Mouse (Mus musculus): ENCODE data around the gene Cdadc1. TPM values are rescaled to one million over a fixed set of nuclear protein-coding genes. Genes with fewer than 3 reads are reported as not detected.

Cdadc1 gene
- total RNA-seq, 1 experiment, result 6.7 TPM

DNA sequence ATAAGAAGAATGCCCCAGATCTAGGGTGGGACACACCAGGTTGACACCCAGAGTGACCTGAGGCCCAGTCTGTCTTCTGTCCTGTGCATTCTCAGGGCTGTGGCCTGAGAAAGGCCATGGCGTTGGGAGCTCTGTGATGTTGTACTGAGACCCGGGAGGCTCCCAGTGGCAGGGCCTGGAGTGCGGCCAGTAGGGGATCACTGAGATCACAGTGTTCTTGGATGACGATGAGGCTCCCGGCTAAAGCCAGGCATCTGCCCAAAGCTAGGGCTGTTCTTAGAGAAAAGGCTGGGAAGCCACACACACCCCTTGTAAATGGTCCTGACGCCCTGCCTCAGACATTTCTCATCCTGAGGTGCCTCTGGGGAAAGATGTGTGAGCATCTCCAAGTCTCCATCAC is 48.7 kb downstream of the Cdadc1 start:
- in situ Hi-C loops (cut with MboI; ENCODE audit: low sequenced_read_pairs in 2 of 2, unreplicated experiment in 2 of 2), result no loop called here
- Histone ChIP-seq H3K4me1 (ENCODE audit: control insufficient read depth in 2 of 2, insufficient read depth in 2 of 2, low read length in 2 of 2, poor library complexity in 1 of 2) (peaks cover 0 to 8% of the 10 kb centered on the region in 2 experiments; a peak in 2 of 4 replicates), H3K9ac (ENCODE audit: insufficient read depth, low read depth, low read length, poor library complexity, severe bottlenecking) (no peak overlapping the region), H3K9me3 (ENCODE audit: control insufficient read depth, insufficient read depth, low read depth, low read length) (no peaks in the 10 kb centered on the region), H3K4me3 (ENCODE audit: insufficient read depth in 1 of 2, low read depth in 1 of 2, low read length in 2 of 2, poor library complexity in 1 of 2, severe bottlenecking in 1 of 2) (no peak overlapping the region), H3K36me3 (ENCODE audit: control insufficient read depth, insufficient read depth, low read length, poor library complexity, severe bottlenecking) (0 out of 2 replicates have a peak, but pooled peaks cover 3% of the 10 kb centered on the region), H3K27ac (ENCODE audit: insufficient read depth, low read depth, low read length, poor library complexity, severe bottlenecking) (no peak overlapping the region)
- TF ChIP-seq CHD2 (IDR thresholded peaks at IDR 0.05; ENCODE audit: low read depth, low read length), result no peak
- no peak for TF ChIP-seq MAFK (IDR thresholded peaks at IDR 0.05; ENCODE audit: insufficient read depth, low read depth, low read length)
- no peak for TF ChIP-seq ZC3H11A (IDR thresholded peaks at IDR 0.05; ENCODE audit: borderline replicate concordance, low read depth, low read length)
- TF ChIP-seq ZNF384 (IDR thresholded peaks at IDR 0.05; ENCODE audit: low read depth, low read length), result no peak
- TF ChIP-seq HCFC1 (IDR thresholded peaks at IDR 0.05; ENCODE audit: borderline replicate concordance, insufficient read depth, low read length), result no peak
- DNase-seq (ENCODE audit: low read depth, low spot score), result no peak

GRCm38 (mm10) chr14:59548532-59548931 is 49.2 kb downstream of the Cdadc1 start:
- no peak for TF ChIP-seq CHD2 (IDR thresholded peaks at IDR 0.05; ENCODE audit: low read depth, low read length)
- TF ChIP-seq MAFK (IDR thresholded peaks at IDR 0.05; ENCODE audit: insufficient read depth, low read depth, low read length), result no peak
- no peak for TF ChIP-seq HCFC1 (IDR thresholded peaks at IDR 0.05; ENCODE audit: borderline replicate concordance, insufficient read depth, low read length)
- no peak for TF ChIP-seq ZNF384 (IDR thresholded peaks at IDR 0.05; ENCODE audit: low read depth, low read length)
- TF ChIP-seq ZC3H11A (IDR thresholded peaks at IDR 0.05; ENCODE audit: borderline replicate concordance, low read depth, low read length), result no peak
- Histone ChIP-seq H3K27ac (ENCODE audit: insufficient read depth, low read depth, low read length, poor library complexity, severe bottlenecking) (no peak overlapping the region), H3K9ac (ENCODE audit: insufficient read depth, low read depth, low read length, poor library complexity, severe bottlenecking) (no peak overlapping the region), H3K4me1 (ENCODE audit: control insufficient read depth in 2 of 2, insufficient read depth in 2 of 2, low read length in 2 of 2, poor library complexity in 1 of 2) (peaks cover 0 to 8% of the 10 kb centered on the region in 2 experiments; a peak in 2 of 4 replicates), H3K36me3 (ENCODE audit: control insufficient read depth, insufficient read depth, low read length, poor library complexity, severe bottlenecking) (0 out of 2 replicates have a peak, but pooled peaks cover 3% of the 10 kb centered on the region), H3K9me3 (ENCODE audit: control insufficient read depth, insufficient read depth, low read depth, low read length) (no peaks in the 10 kb centered on the region), H3K4me3 (ENCODE audit: insufficient read depth in 1 of 2, low read depth in 1 of 2, low read length in 2 of 2, poor library complexity in 1 of 2, severe bottlenecking in 1 of 2) (no peak overlapping the region)
- in situ Hi-C loops (cut with MboI; ENCODE audit: low sequenced_read_pairs in 2 of 2, unreplicated experiment in 2 of 2), result no loop called here
- no peak for DNase-seq (ENCODE audit: low read depth, low spot score)

GRCm38 (mm10) chr14:59547530-59547929 is 50.2 kb downstream of the Cdadc1 start:
- in situ Hi-C loops (cut with MboI; ENCODE audit: low sequenced_read_pairs in 2 of 2, unreplicated experiment in 2 of 2), result no loop called here

DNA sequence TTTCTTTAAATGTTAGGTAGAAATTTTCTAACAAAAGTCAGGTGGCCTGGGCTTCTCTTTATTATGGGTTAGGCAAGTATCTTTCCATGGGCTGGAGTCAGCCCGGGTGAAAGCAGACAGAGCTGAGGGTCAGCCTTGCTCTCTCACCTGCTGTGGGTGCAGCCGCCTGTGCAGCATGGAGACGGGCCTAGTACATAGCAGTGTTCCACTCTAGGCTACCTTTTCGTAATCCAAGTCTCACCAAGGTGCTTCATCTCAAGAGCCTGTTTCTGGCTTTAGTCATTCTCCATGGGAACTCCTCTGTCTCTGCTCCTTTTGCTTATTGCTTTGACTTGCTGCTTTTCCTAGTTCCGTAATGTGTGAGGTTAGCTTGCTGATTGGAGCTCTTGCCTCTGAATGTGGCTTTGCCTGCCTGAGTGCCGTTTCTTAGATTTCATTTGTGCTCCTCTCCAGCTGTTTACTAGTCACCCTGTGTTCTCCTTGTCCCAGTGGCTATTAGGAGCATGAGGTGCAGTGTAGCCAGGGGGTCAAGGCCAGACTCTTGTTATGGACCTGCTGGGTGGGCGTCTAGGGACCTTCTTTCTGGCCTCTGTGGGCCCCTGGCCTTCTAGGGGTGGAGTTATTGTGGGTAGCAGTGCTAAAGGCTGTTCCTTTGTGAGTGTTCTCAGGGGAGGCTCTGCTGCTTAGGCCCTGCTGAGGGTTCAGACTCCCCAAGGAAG is 51.4 kb downstream of the Cdadc1 start:
- DNase-seq (ENCODE audit: low read depth, low spot score), result no peak
- TF ChIP-seq ZC3H11A (IDR thresholded peaks at IDR 0.05; ENCODE audit: borderline replicate concordance, low read depth, low read length) (no peak), MAFK (IDR thresholded peaks at IDR 0.05; ENCODE audit: insufficient read depth, low read depth, low read length) (no peak), CHD2 (IDR thresholded peaks at IDR 0.05; ENCODE audit: low read depth, low read length) (no peak), ZNF384 (IDR thresholded peaks at IDR 0.05; ENCODE audit: low read depth, low read length) (no peak), HCFC1 (IDR thresholded peaks at IDR 0.05; ENCODE audit: borderline replicate concordance, insufficient read depth, low read length) (no peak)
- Histone ChIP-seq H3K4me3 (ENCODE audit: insufficient read depth in 1 of 2, low read depth in 1 of 2, low read length in 2 of 2, poor library complexity in 1 of 2, severe bottlenecking in 1 of 2) (no peak overlapping the region), H3K9me3 (ENCODE audit: control insufficient read depth, insufficient read depth, low read depth, low read length) (no peaks in the 10 kb centered on the region), H3K4me1 (ENCODE audit: control insufficient read depth in 2 of 2, insufficient read depth in 2 of 2, low read length in 2 of 2, poor library complexity in 1 of 2) (peaks cover 0 to 2% of the 10 kb centered on the region in 2 experiments; a peak in 2 of 4 replicates), H3K36me3 (ENCODE audit: control insufficient read depth, insufficient read depth, low read length, poor library complexity, severe bottlenecking) (0 out of 2 replicates have a peak, but pooled peaks cover 3% of the 10 kb centered on the region), H3K27ac (ENCODE audit: insufficient read depth, low read depth, low read length, poor library complexity, severe bottlenecking) (no peak overlapping the region), H3K9ac (ENCODE audit: insufficient read depth, low read depth, low read length, poor library complexity, severe bottlenecking) (no peak overlapping the region)
- in situ Hi-C loops (cut with MboI; ENCODE audit: low sequenced_read_pairs in 2 of 2, unreplicated experiment in 2 of 2), result no loop called here

More at GRCm38 (mm10) chr14:59547530-59547929, 50.2 kb downstream of the Cdadc1 start:
- H3K9ac ChIP-seq (ENCODE audit: insufficient read depth, low read depth, low read length, poor library complexity, severe bottlenecking), result no peak overlapping the region
- H3K4me3 ChIP-seq (ENCODE audit: insufficient read depth in 1 of 2, low read depth in 1 of 2, low read length in 2 of 2, poor library complexity in 1 of 2, severe bottlenecking in 1 of 2), result no peak overlapping the region
- H3K4me1 ChIP-seq (ENCODE audit: control insufficient read depth in 2 of 2, insufficient read depth in 2 of 2, low read length in 2 of 2, poor library complexity in 1 of 2), result peaks cover 0 to 8% of the 10 kb centered on the region in 2 experiments; a peak in 2 of 4 replicates
- TF ChIP-seq ZC3H11A (IDR thresholded peaks at IDR 0.05; ENCODE audit: borderline replicate concordance, low read depth, low read length), result no peak
- TF ChIP-seq ZNF384 (IDR thresholded peaks at IDR 0.05; ENCODE audit: low read depth, low read length), result no peak
- no peak for TF ChIP-seq HCFC1 (IDR thresholded peaks at IDR 0.05; ENCODE audit: borderline replicate concordance, insufficient read depth, low read length)
- no peak for TF ChIP-seq MAFK (IDR thresholded peaks at IDR 0.05; ENCODE audit: insufficient read depth, low read depth, low read length)
- TF ChIP-seq CHD2 (IDR thresholded peaks at IDR 0.05; ENCODE audit: low read depth, low read length), result no peak
- H3K36me3 ChIP-seq (ENCODE audit: control insufficient read depth, insufficient read depth, low read length, poor library complexity, severe bottlenecking), result 0 out of 2 replicates have a peak, but pooled peaks cover 3% of the 10 kb centered on the region
- H3K9me3 ChIP-seq (ENCODE audit: control insufficient read depth, insufficient read depth, low read depth, low read length), result no peaks in the 10 kb centered on the region
- no peak overlapping the region for H3K27ac ChIP-seq (ENCODE audit: insufficient read depth, low read depth, low read length, poor library complexity, severe bottlenecking)
- no peak for DNase-seq (ENCODE audit: low read depth, low spot score)

All from ES-E14 (cell line).